Mouse (Mus musculus): Measurements from ENCODE around the gene Vopp1.

Vopp1 gene

GRCm38 (mm10) chr6:57702376-57702742 is 122.6 kb downstream of the Vopp1 start, which contains the start of gene Lancl2:
Gene Lancl2, plus strand, starts transcription at chr6:57702540.
- DNase-seq (ENCODE audit: low spot score): no peak

GRCm38 (mm10) chr6:57701686-57702085 is 123.3 kb downstream of the Vopp1 start:
- no peak for DNase-seq (ENCODE audit: low spot score)

GRCm38 (mm10) chr6:57693116-57693515 is 131.8 kb downstream of the Vopp1 start:
- DNase-seq (ENCODE audit: low spot score): no peak

GRCm38 (mm10) chr6:57691467-57692261 is 133.3 kb downstream of the Vopp1 start, which contains the start of gene Pyurf:
Gene Pyurf, minus strand, starts transcription at chr6:57692078.
- DNase-seq (ENCODE audit: low spot score): peak; percentile 79

- no peak for DNase-seq (ENCODE audit: low spot score)
Observed at GRCm38 (mm10) chr6:57684156-57684555, 140.8 kb downstream of the Vopp1 start.

Data from ovary, postnatal 36 days (tissue).